Mouse (Mus musculus): ENCODE results near the gene Kank1. TPM values are rescaled to one million over a fixed set of nuclear protein-coding genes. Genes with fewer than 3 reads are reported as not detected.

Gene Kank1
- total RNA-seq, 2 experiments from 2014 or later, result 24.5 to 24.6 TPM

GRCm38 (mm10) chr19:25247858-25248552 is 11.2 kb downstream of the Kank1 start:
- no peak for DNase-seq (ENCODE audit: low spot score in 2 of 2)
- intact Hi-C loops (cut with DNase I), result no loop called here

- no peak for DNase-seq (ENCODE audit: low spot score in 2 of 2)
- intact Hi-C loops (cut with DNase I), result no loop called here
These were observed 12.5 kb downstream of the Kank1 start for GRCm38 (mm10) chr19:25249230-25249629.

- intact Hi-C loops (cut with DNase I), result no loop called here
- DNase-seq (ENCODE audit: low spot score in 2 of 2), result no peak
These were observed 14.9 kb downstream of the Kank1 start for GRCm38 (mm10) chr19:25251610-25252140.

GRCm38 (mm10) chr19:25253198-25253597 is 16.4 kb downstream of the Kank1 start:
- no peak for DNase-seq (ENCODE audit: low spot score in 2 of 2)
- intact Hi-C loops (cut with DNase I), result no loop called here

GRCm38 (mm10) chr19:25253628-25254027 is 16.9 kb downstream of the Kank1 start:
- intact Hi-C loops (cut with DNase I), result no loop called here
- no peak for DNase-seq (ENCODE audit: low spot score in 2 of 2)

- no peak for DNase-seq (ENCODE audit: low spot score in 2 of 2)
- intact Hi-C loops (cut with DNase I), result no loop called here
These were observed 21.5 kb downstream of the Kank1 start for GRCm38 (mm10) chr19:25258321-25258720.

- intact Hi-C loops (cut with DNase I), result no loop called here
These were observed 29.4 kb downstream of the Kank1 start for GRCm38 (mm10) chr19:25266181-25266580.

GRCm38 (mm10) chr19:25267247-25267646 is 30.5 kb downstream of the Kank1 start:
- no peak for DNase-seq (ENCODE audit: low spot score in 2 of 2)
- intact Hi-C loops (cut with DNase I), result no loop called here

More at GRCm38 (mm10) chr19:25266181-25266580, 29.4 kb downstream of the Kank1 start:
- no peak for DNase-seq (ENCODE audit: low spot score in 2 of 2)

GRCm38 (mm10) chr19:25268532-25268931 is 31.8 kb downstream of the Kank1 start:
- peak; percentile 72 to 74 for DNase-seq (ENCODE audit: low spot score in 2 of 2)
- intact Hi-C loops (cut with DNase I), result no loop called here

- DNase-seq (ENCODE audit: low spot score in 2 of 2), result no peak
- intact Hi-C loops (cut with DNase I), result no loop called here
These were observed 34.8 kb downstream of the Kank1 start for GRCm38 (mm10) chr19:25271591-25271990.

- no peak for DNase-seq (ENCODE audit: low spot score in 2 of 2)
- intact Hi-C loops (cut with DNase I), result no loop called here
These were observed 36.4 kb downstream of the Kank1 start for GRCm38 (mm10) chr19:25273179-25273578.

GRCm38 (mm10) chr19:25276600-25277395 is 40.0 kb downstream of the Kank1 start:
- DNase-seq (ENCODE audit: low spot score in 2 of 2), result no peak
- intact Hi-C loops (cut with DNase I), result no loop called here

GRCm38 (mm10) chr19:25277761-25278160 is 41.0 kb downstream of the Kank1 start:
- no peak for DNase-seq (ENCODE audit: low spot score in 2 of 2)
- intact Hi-C loops (cut with DNase I), result no loop called here

- intact Hi-C loops (cut with DNase I), result no loop called here
- DNase-seq (ENCODE audit: low spot score in 2 of 2), result no peak
These were observed 42.8 kb downstream of the Kank1 start for GRCm38 (mm10) chr19:25279603-25280002.

- no peak for DNase-seq (ENCODE audit: low spot score in 2 of 2)
- intact Hi-C loops (cut with DNase I), result no loop called here
These were observed 46.9 kb downstream of the Kank1 start for GRCm38 (mm10) chr19:25283665-25284064.

GRCm38 (mm10) chr19:25285756-25286538 is 49.2 kb downstream of the Kank1 start:
- DNase-seq (ENCODE audit: low spot score in 2 of 2), result peak; percentile 51 to 64
- intact Hi-C loops (cut with DNase I), result no loop called here

- DNase-seq (ENCODE audit: low spot score in 2 of 2), result no peak
- intact Hi-C loops (cut with DNase I), result no loop called here
These were observed 54.3 kb downstream of the Kank1 start for GRCm38 (mm10) chr19:25290991-25291520.

- DNase-seq (ENCODE audit: low spot score in 2 of 2), result peak in 1 of 2 experiments; percentile 5
- intact Hi-C loops (cut with DNase I), result no loop called here
These were observed 58.4 kb downstream of the Kank1 start for GRCm38 (mm10) chr19:25295207-25295606.

GRCm38 (mm10) chr19:25297269-25297668 is 60.5 kb downstream of the Kank1 start:
- intact Hi-C loops (cut with DNase I), result no loop called here
- no peak for DNase-seq (ENCODE audit: low spot score in 2 of 2)

Data from left cerebral cortex, postnatal 14 days (tissue).